9 mouse cellular contexts compared by ENCODE assay signal in genomic region chr8:126526864-126527571, GRCm38 (mm10). TPM values are rescaled to one million over a fixed set of nuclear protein-coding genes. Genes with fewer than 3 reads are reported as not detected.
A peak's percentile ranks its signal among the peaks of the same experiment; 100 is the strongest.
DNase-seq lines count a peak whose midpoint lies in the region; ATAC-seq and TF ChIP-seq lines count a peak whose summit lies in the region.
"Had no signal": no experiment of that assay in that cellular context is flagged by ENCODE, and none has a peak within 500 bp of the region (broad histone marks: within the 10 kb centered on the region; RNA-seq: fewer than 3 reads in every experiment).

No protein-coding gene starts in this region.

- WGBS in forebrain, postnatal 0 days, result 73% methylated on average over 14 of the region's 14 CpGs
- WGBS in forebrain, embryonic 16.5 days, result 71% methylated on average over 14 of the region's 14 CpGs
- 18% methylated on average over 14 of the region's 14 CpGs for WGBS in heart, embryonic 16.5 days

- no peaks in the 10 kb centered on the region for H3K27me3 ChIP-seq in forebrain, postnatal 0 days (ENCODE audit: insufficient read depth, low read length)
- no peaks in the 10 kb centered on the region for H3K27me3 ChIP-seq in forebrain, embryonic 16.5 days (replicated peaks; ENCODE audit: control insufficient read depth, insufficient read depth, low read length)
- H3K27me3 ChIP-seq in heart, embryonic 16.5 days (ENCODE audit: control insufficient read depth, insufficient read depth, low read length), result no peaks in the 10 kb centered on the region
- H3K27me3 ChIP-seq: CH12.LX had no signal

- H3K9ac ChIP-seq in forebrain, postnatal 0 days, result no peak overlapping the region
- H3K9ac ChIP-seq in forebrain, embryonic 16.5 days (replicated peaks; ENCODE audit: low read depth, low read length), result no peak overlapping the region
- peak overlapping the region; percentile 27; the same call in 1 of the 2 replicates for H3K9ac ChIP-seq in heart, embryonic 16.5 days (ENCODE audit: low read length)

- peaks cover 17% of the 10 kb centered on the region; the same call in 1 of the 2 replicates for H3K4me1 ChIP-seq in forebrain, postnatal 0 days (ENCODE audit: insufficient read depth)
- peaks cover 20% of the 10 kb centered on the region for H3K4me1 ChIP-seq in forebrain, embryonic 16.5 days (replicated peaks; ENCODE audit: control insufficient read depth, insufficient read depth, low read length)
- peaks cover 74% of the 10 kb centered on the region for H3K4me1 ChIP-seq in heart, embryonic 16.5 days (ENCODE audit: control insufficient read depth, insufficient read depth, low read length)

- no peak overlapping the region for H3K4me3 ChIP-seq in forebrain, postnatal 0 days (ENCODE audit: low read depth, low read length)
- no peak overlapping the region for H3K4me3 ChIP-seq in forebrain, embryonic 16.5 days (replicated peaks; ENCODE audit: low read length)
- no peak overlapping the region for H3K4me3 ChIP-seq in heart, embryonic 16.5 days (ENCODE audit: low read length)

- no peaks in the 10 kb centered on the region for H3K36me3 ChIP-seq in forebrain, postnatal 0 days (ENCODE audit: insufficient read depth)
- H3K36me3 ChIP-seq in forebrain, embryonic 16.5 days (ENCODE audit: control insufficient read depth, insufficient read depth), result no peaks in the 10 kb centered on the region
- H3K36me3 ChIP-seq in heart, embryonic 16.5 days (ENCODE audit: control insufficient read depth, insufficient read depth), result no peaks in the 10 kb centered on the region

- H3K4me2 ChIP-seq in forebrain, postnatal 0 days (ENCODE audit: low read depth), result no peak overlapping the region
- no peak overlapping the region for H3K4me2 ChIP-seq in forebrain, embryonic 16.5 days (ENCODE audit: low read length)
- 0 out of 2 replicates have a peak overlapping the region, but pooled peaks have one; percentile 18 for H3K4me2 ChIP-seq in heart, embryonic 16.5 days (ENCODE audit: low read depth, low read length)

- TF ChIP-seq CTCF in forebrain, postnatal 0 days (IDR thresholded peaks at IDR 0.05; ENCODE audit: low read depth), result no peak

- no peak for ATAC-seq in forebrain, postnatal 0 days
- no peak for ATAC-seq in forebrain, embryonic 16.5 days
- peak; percentile 86 for ATAC-seq in heart, embryonic 16.5 days (replicated peaks; ENCODE audit: extremely low read depth, insufficient read depth, low FRiP score)

- no peak for DNase-seq in forebrain, postnatal 0 days
- peak; percentile 66 to 72 for DNase-seq in adrenal gland, postnatal 36 days
- peak; percentile 33 for DNase-seq in liver
- DNase-seq in ovary, postnatal 36 days (ENCODE audit: low spot score), result peak; percentile 82
- DNase-seq in layer of hippocampus, adult 9-11 months, result no peak
- DNase-seq in retina, postnatal 1 day, result no peak

- H3K9me3 ChIP-seq in forebrain, postnatal 0 days (ENCODE audit: low read length), result no peaks in the 10 kb centered on the region
- H3K9me3 ChIP-seq in forebrain, embryonic 16.5 days (ENCODE audit: control insufficient read depth, low read length), result no peaks in the 10 kb centered on the region
- no peaks in the 10 kb centered on the region for H3K9me3 ChIP-seq in heart, embryonic 16.5 days (replicated peaks; ENCODE audit: control insufficient read depth, low read length)

- H3K27ac ChIP-seq in forebrain, postnatal 0 days (ENCODE audit: low read depth, low read length), result 0 out of 2 replicates have a peak overlapping the region, but pooled peaks have one; percentile 21
- H3K27ac ChIP-seq in forebrain, embryonic 16.5 days (ENCODE audit: low read length), result no peak overlapping the region
- H3K27ac ChIP-seq in heart, embryonic 16.5 days (ENCODE audit: low read length), result peak overlapping the region; percentile 94

RNA-seq across cellular contexts. Expression of gene Tarbp1, which starts 52.2 kb away (rescaled TPM):
- total RNA-seq in forebrain, postnatal 0 days (2014; rRNA removed), result 5.6 and 5.8 TPM in 2 replicates
- 0.82 and 1.1 TPM in 2 replicates for polyA plus RNA-seq in forebrain, postnatal 0 days (2015; fragmentation: Nextera tagmentation; extraction: Ambion mirVana)
- 1.8 TPM in 2 replicates for polyA plus RNA-seq in forebrain, embryonic 16.5 days (2015; fragmentation: Nextera tagmentation; extraction: Ambion mirVana)
- total RNA-seq in adrenal gland, postnatal 36 days (2021), result 1 to 10 TPM; 6.4 to 7.1 TPM
- 1.6 and 1.7 TPM in 2 replicates for polyA plus RNA-seq in heart, embryonic 16.5 days (2015; fragmentation: Nextera tagmentation; extraction: Ambion mirVana)

Comparison
In these comparisons a context has a peak if more than half of its experiments do, and no peak if none do; other contexts are left out.
1. DNase-seq: peak in adrenal gland, postnatal 36 days (2 of 2), liver (single experiment) and ovary, postnatal 36 days (single experiment); none in forebrain, postnatal 0 days (single experiment), layer of hippocampus, adult 9-11 months (single experiment) and retina, postnatal 1 day (single experiment).